Mouse (Mus musculus): ENCODE measurements around the gene Tspan4.

Gene Tspan4

DNA sequence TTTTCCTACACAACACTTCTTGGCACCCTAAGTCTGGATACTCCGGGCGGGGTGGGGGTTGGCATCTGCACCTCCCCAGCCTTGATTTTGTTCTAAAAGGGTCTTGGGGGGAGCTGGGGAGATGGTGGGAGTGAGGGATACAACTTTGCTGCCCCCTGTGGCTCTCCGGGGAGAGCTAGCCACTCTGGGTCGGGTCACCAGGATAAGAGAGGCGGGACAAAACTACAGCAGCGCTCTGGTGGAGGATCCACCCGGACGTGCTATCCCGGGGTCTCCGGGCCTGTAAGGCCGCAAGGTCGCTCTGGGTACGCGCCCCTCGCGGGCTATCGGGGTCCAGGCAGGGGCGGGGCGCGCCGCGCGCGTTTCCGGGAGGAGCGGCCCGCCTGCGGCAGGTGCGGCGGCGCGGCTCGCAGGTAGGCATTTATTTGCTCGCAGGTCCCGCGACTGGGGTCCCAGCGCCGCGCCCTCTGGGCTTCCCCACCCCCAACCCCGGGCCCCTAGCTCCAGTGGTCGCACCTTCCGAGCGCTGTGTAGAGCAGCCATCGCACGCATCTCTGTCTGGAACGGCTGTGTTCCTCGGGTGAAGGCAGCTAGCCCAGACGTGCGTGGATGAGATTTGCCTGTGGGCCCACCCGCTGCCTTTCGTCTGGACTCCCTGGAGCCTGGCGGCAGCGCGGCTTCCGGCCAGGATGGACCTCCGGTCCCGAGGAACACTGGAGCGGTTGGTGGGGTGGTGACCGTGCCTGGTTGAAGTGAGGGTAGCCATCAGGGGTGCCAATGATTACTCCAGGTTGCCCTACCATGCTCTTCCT, 13.3 kb upstream of the Tspan4 start:
- no peak for DNase-seq (ENCODE audit: low spot score in 2 of 2)

DNA sequence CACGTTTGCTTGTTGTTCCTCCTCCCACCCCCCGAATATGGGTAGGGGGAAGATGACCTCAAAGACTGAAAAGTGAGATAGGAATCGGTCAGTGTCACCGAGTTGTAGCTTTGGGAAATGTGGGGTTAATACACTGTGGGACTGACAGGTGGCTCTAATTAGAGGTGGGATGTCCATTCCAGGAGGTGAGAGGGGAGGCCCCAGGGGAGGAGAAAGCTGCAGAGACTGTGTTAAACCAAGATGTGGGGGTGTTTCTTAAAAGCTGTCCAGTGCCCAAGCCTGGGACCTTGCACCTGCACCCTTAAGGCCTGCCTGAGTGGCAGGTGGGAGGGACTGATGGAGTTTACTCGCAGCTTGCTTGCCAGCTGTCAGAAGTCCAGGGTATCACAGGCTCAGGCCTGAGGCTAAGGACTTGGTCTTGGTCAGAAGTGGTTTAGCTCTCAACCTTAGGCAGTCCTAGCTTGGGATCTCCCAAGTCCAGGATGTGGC, 12.7 kb upstream of the Tspan4 start:
- DNase-seq (ENCODE audit: low spot score in 2 of 2) = no peak

DNA sequence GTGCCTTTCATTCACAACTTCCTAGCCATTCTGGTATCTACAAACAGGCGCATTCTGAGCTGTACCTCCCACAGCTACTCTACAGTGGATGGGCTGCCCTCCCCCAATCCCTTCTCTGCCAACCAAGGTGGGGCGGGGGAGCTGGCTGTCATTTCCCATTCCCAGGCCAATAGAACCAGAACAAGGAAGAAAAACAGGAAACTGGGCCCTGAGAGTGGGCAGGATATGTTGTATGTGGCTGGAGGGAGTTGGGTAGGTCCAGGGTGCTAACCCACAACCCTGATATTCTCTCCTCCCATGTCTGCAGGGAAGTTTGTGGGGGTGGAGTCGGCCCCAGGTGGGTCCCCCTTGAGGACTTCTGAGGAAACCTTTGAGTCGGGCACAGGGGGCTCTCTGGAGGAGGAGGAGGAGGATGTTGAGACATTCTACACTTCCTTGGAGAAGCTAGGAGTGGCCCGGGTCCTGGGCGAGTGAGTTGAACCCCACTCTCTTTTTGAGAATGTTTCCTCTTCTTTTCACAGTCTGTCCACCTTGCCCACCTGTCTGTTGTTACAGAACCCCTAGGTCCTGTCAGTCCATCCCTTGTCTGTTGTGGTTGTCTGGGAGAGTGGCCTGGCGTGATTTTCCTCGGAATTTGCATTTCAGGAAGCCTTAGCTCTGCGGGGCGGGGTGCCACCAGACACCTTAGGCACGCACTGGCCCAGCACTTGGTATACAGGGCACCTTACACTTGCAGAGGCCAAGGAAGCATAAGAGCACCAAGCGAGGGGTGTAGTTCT, 11.0 kb upstream of the Tspan4 start:
- no peak for DNase-seq (ENCODE audit: low spot score in 2 of 2)

DNA sequence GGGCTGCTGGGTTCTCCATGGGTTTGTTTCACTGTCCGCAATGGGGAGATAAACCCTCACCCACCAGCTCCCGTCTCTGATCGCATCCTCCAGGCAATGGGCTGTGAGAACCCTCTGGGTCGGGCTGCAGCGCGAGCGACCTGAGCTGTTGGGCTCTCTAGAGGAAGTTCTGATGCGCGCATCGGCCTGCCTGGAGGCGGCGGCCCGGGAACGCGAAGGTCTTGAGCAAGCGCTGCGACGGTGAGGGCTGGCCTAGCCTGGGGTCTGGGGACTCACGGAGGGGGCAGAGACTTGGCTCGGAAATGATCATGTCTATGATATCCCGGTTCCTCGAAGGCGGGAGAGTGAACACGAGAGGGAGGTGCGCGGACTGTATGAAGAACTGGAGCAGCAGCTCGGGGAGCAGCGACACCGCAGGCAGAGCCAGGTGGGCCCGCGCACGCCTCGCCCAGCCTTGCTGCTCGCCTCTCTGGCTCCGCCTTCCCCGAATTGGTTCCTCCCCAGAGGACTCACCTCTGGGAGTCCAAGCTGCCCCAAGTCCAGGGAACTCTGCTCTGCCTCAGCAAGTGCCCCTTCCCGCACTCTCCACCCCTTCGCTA, 10.3 kb upstream of the Tspan4 start:
- no peak for DNase-seq (ENCODE audit: low spot score in 2 of 2)

DNA sequence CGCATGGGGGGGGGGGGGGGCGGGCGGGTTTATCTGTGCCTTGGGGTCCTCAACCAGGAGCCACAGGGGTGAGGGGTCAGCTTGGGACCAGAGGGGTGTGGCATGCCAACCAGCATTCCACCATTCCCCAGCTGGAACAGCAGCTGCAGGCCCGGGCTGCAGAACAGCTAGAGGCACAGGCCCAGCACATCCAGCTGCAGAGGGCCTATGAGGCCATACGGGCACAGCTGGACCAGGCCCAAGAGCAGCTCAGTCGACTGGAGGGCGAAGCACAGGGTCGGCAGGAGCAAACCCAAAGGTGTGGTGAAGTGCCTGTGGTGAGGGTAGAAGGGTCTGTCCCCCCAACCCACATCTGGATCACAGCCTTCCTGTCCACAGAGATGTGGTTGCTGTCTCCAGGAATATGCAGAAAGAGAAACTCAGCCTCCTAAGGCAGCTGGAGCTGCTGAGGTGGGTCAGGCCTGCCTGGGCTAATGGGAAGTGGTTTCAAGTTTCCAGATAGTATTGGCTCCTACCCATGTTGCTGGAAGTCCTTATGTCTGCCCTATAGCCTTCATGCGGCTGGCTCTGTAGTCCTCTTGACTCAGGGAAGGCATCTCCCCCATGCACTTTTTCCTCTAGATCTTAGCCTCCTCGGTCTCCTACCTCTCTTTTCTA, 9.5 kb upstream of the Tspan4 start:
- DNase-seq (ENCODE audit: low spot score in 2 of 2) = no peak

DNA sequence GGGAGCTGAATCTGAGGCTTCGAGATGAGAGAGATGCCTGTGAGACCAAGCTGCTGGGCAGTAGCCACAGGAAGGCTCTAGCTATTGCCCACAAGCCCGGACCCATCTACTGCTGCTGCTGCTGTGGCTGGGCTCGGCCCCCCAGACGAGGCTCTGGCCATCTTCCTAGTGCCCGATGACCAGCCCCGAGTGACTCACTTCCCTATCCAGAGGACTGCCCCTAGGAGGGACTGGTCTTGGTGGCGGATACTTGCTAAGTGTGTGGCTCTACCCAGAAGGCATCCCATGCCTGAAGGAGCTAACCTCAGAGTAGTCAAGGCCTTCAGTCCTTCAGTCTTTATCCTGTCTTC, 9.0 kb upstream of the Tspan4 start:
- DNase-seq (ENCODE audit: low spot score in 2 of 2) = no peak

DNA sequence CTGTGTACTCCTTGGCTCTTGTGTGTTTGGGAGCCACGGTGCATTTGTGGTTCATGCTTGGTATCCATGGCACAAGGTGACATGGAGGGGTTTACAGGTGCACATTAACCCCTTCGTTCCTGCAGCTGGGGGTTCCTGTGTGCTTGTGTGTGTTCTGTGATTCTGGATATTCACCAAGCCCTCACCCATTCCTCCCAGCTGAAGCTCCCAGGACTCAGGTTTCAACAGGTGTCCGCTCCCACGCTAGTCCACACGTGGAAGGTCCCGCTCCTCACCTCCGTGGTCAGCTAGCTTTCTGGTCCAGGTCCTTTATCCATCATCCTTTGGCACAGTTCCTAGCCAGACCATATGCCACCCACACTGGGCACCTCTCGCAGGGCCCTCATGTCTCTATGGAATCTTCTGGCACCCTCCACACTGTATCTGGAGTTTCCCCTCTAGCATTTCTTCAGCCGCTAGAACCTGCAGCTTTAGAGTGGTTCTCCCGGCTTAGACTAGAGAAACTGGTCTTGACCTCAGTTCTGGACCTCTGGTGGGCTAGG, 8.4 kb upstream of the Tspan4 start:
- no peak for DNase-seq (ENCODE audit: low spot score in 2 of 2)

DNA sequence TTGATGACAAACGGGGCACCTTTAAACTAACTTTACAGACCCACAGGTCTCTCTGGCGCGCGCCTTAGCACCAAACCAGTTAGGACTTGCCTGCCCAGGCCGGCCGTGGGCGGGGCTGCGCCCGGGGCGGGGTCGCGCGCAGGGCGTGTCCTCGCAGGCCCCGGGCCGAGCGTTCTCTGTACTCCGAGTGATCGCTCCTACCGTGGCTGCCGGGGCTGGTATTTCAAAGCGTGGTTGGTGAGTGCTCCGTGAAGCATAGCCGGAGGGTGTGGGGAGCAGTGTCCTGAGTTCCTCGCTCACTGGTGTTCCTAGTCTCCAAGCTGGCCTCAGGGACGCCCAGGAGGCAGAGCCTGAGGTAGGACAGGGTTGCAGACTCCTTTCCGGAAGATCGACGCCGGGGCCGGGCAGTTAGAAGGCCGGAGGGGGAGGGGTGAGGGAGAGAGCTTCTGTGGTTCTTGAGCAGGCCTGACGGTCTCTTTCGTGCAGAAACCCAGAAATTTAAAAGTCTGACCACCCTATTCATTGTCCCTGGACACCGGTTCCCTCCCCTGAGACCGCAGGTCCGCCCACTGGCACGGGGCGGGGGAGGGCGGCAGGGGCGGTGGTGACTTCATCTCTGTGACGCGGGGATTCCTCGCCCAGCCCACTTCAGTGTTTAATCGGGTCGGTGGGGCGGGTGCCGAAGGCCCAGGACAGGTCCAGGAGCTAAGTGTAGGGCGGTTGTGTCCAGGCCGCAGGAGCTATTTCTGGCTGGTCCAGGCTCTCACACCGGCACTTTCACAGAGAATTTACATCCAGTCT, 7.6 kb upstream of the Tspan4 start, which contains the start of gene Cd151:
Cd151 (plus strand) TSS at position 163 of the 801 bp plus-strand sequence.
- DNase-seq (ENCODE audit: low spot score in 2 of 2) = peak; percentile 74 to 75

DNA sequence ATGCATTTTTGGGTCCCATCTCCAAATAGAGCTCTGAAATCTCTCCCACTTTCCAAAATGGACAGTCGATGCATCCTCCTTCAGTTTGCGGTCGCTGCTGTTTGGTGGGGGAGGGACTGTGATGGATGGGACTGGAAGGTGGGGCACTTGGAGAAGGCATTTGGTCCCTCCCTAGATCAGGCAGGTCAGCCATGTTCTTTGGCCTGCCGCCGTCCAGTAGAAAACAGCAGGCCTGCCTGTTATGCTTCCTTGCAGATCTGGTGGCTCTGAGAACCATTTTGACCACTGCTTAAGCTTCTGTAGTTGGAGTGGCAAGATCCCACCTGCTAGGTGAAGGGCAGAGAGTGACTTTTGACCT, 6.9 kb upstream of the Tspan4 start:
- no peak for DNase-seq (ENCODE audit: low spot score in 2 of 2)

DNA sequence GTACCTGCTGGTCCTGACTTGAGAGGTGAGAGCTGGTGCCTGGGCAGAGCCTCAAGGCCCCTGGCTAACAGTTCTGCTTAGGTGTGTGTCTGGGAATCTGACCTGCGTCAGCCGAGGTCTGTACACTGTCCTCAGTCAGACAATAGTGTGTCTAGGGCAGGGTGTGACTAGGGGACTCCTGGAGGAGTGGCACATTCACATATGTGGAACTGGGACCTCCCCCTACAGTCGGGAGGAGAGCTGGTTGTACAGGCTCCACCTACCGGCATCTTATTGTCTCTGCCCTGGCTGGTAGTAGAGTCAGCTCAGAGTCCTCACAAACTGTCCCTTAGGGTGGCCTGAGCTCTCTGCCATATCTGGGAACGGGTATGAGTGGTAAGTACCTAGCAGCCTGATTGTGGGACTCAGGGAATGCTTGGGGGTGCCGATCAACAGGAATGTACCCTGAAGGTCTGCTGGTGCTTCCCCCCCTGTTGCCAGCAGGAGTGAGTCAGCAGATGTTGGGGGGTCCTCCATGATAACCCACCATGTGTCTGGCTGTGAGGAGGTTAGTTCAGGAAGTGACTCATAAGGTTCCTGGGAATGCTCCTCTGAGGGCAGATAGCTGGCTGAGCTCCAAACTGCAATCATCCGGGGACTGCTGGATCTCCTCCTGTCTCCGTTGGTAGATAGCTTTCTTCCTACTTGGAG, 6.4 kb upstream of the Tspan4 start:
- peak; percentile 45 to 59 for DNase-seq (ENCODE audit: low spot score in 2 of 2)

DNA sequence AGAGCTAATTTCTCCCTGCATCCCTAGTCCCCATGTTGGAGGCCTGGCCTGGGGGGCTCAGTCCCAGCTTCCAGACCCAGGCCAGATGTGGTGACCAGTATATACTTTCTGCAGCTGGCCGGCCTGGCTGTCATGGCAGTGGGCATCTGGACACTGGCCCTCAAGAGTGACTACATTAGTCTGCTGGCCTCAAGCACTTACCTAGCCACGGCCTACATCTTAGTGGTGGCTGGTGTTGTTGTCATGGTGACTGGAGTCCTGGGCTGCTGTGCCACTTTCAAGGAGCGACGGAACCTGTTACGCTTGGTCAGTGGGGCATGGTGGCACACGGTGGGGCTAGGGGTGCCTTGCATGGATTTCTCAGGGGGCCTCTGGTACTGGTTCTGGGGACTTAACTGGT, 5.7 kb upstream of the Tspan4 start:
- no peak for DNase-seq (ENCODE audit: low spot score in 2 of 2)

DNA sequence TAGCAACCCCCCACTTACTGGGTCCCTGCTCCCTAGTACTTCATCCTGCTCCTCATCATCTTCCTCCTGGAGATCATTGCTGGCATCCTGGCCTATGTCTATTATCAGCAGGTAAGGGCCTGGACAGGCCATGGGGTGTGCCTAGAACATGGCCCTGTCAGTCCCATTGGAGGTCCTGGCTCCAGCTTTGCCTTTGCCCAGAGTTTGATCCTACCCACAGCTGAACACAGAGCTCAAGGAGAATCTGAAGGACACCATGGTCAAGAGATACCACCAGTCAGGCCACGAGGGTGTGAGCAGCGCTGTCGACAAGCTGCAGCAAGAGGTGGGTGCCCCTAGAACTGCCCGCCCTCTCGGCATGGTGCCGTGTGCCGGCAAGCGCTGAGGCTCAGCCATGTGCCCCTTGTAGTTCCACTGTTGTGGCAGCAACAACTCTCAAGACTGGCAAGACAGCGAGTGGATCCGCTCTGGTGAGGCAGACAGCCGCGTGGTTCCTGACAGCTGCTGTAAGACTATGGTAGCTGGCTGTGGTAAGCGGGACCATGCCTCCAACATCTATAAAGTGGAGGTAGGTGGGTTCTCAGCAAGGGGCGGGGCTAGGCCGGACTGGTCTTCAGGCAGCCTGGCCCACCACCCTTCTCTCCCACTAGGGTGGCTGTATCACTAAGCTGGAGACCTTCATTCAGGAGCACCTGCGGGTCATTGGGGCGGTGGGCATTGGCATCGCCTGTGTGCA, 5.0 kb upstream of the Tspan4 start:
- no peak for DNase-seq (ENCODE audit: low spot score in 2 of 2)

DNA sequence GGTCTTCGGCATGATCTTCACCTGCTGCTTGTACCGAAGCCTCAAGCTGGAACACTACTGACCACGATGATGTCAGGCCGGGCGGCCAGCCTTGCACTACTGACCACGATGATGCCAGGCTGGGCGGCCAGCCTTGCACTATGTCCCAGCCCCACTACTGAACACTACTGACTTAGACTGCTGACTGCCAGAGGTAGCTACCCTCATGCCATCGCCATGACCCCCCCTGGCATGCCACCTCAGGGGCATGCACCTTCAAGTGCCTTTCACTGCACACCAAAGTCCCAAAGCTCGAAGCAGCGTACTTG, 4.4 kb upstream of the Tspan4 start:
- DNase-seq (ENCODE audit: low spot score in 2 of 2) = no peak

DNA sequence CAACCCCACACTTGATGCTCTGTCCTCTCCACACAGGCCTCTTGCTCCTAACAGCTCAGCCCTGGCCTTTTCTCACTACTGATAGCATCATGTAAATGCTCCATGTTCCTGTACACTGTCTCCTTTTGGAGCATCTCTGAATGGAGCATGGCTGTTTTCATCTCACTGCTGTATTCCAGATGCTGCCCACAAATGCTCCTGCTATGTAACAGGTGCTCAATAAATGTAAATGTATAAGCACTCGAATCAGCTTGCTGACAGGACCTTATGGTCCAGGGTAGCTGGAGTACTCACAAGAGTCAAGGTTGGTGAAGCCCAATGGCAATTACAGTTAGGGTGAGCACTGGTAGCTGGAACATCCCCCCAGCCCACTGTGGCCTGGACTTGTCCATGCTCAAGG, 3.8 kb upstream of the Tspan4 start:
- no peak for DNase-seq (ENCODE audit: low spot score in 2 of 2)

DNA sequence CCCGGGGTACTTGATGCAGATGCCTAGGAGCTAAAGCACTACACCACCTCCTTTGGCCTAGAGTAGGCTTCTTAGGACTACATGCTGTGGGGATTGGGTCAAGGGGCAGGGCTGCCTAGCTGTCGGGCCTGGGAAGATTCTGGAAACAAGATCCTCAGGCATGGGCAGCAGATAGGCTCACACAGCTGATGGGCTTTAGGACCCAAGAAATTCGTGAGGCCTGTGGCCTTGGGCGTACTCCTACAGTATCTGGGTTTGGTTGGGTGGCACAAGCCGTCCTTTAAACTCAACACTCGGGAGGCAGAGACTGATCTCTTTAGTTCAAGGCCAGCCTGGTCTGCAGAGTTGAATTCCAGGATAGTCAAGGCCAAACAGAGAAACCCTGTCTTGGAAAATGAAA, 2.8 kb upstream of the Tspan4 start:
- DNase-seq (ENCODE audit: low spot score in 2 of 2) = no peak

DNA sequence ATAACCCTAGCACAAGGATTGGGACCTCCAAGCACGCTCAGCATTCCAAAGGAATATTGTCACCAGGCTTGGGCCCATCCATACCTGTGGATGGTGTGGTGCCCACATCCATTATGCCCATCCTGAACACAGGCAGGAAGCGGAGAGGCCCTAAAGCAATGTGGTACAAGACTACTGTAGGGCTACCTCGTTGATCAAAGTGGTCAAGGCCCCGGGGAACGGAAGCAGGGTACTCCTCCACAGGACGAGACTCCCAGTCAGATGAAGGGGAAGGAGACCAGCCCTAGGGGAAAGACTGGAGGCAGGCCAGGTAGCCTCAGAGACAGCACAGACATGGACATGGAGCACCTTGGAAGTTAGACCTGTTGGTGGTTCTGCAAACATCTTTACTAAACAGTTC, 2.3 kb upstream of the Tspan4 start:
- DNase-seq (ENCODE audit: low spot score in 2 of 2) = no peak

DNA sequence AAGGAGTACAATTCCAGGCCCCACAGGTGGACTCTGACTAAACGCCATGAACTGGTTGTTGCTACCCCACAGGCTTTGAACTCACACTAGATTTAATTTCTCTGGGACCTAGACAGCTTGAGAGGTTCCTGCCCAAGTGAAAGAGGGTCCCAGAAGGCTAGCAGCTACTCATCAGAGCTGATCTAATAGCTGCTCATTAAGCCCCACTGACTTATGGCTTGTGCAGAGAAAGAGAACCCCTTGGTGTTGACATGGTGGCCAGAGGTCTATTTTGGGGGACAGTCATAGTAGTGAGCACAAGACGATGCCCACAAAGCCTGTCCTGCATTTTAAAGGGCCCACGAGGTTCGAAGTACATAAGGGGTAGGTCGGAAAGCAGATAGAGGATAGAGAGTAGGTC, 880 bp upstream of the Tspan4 start:
- DNase-seq (ENCODE audit: low spot score in 2 of 2) = no peak

DNA sequence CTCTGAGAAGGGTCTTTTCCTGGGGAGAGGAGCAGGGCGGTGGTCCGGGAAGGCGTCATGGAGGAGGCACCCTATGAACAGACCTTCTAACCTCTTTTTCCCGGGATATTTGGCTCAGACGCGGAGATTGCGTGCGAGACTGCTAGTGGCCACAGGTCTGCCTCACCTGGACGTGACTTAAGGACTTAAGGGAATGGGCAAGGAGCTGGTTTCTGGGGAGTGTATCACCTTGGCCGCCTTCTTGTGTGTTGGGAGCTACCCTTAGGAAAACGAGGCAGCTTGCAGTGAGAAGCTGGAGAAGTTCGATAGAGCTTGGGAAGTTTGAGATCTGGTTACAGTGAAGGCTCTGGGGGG, 742 bp downstream of the Tspan4 start:
- DNase-seq (ENCODE audit: low spot score in 2 of 2) = no peak

DNA sequence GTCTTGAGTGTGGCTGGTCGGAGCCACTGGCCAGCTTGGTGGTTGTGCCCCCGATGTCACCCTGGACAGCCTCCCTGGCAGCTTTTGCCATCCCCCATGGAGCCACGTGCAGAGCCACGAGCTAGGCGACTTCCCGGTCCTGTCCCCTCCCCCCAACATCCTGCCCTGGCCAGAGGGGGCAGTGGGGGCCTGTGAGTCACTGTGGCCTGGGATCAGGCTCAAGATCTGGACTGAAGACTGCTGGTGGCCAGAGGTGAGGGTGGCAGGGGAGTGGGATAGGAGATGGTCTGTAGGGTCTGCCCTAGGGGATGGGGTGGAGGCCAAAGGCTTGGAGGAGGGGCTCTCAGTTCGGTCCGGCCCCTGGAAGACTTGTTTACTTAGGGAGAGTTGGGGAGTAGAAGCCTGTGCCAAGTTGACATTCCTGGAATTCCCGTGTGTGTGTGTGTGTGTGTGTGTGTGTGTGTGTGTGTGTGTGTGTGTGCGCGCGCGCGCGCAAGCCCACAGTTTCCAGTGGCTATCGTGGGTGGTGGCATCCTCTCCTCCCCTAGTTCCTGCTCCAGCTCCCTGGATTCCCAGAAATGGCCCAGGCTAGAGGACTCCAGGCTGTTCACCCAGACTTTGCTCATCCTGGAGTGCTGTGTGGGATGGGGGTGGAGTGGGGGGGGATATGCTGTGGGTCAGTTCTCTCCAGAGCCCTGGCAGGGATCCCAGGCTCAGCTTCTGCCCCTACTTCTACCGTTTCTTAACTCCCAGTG, 1.4 kb downstream of the Tspan4 start:
- peak; percentile 45 to 53 for DNase-seq (ENCODE audit: low spot score in 2 of 2)

All from natural killer cell, adult 2 months (primary cell).